Mouse (Mus musculus) inflammation-experienced regulatory T-cells, adult 6 months (primary cell): ENCODE measurements around the gene Ppp1r13b. TPM values are rescaled to one million over a fixed set of nuclear protein-coding genes. Genes with fewer than 3 reads are reported as not detected.

Experiments
- ATAC-seq: one replicate; pipeline ENCODE4 v1.8.0; 2017
- polyA plus RNA-seq, 3 experiments: library from polyadenylated mRNA; unstranded; fragments of 100-300 nt; shearing (Covaris generic); gene quantifications; one replicate each; pipeline ENCODE4 v1.2.1; 2017

The Ppp1r13b gene
- polyA plus RNA-seq, 3 experiments from 2014 or later = 4.1 to 12.6 (median 8.6) TPM

DNA sequence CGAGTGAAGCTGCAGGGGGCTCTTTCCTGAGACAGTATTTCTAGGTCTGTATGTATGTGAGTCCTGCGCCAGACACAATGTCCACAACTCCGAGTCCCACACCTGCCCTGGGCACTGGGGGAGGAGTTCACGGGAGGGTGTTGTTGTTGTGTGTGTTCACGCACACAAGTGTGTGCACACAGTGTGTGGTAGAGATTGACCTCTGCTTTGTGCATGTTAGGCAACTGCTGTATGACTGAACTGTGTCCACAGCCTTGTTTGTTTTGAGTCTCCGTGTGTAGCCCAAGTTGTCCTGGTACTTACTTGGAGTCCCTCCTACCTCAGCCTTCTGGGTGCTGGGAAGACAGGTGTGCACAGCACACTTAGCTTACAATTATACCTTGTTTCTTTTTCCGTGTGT is 117.3 kb downstream of the Ppp1r13b start:
- no peak for ATAC-seq

DNA sequence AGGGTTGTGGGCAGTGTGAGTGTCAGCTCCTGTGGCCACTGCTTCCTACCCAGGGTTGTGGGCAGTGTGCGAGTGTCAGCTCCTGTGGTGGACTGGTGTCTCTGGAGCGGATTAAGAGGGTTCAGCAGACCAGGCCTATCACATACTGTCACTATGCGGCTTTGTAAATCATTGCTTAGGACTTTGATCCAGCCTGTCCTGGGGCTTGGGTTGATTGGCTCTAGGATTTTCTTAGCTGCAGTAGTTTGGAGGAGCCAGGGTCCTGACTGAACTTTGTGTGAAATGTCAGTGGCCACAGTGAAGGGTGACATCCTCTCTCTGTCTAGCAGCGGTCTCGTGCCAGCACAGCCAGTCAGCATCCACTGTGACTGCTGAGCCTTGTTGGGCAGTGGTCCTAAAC is 117.8 kb downstream of the Ppp1r13b start:
- no peak for ATAC-seq

DNA sequence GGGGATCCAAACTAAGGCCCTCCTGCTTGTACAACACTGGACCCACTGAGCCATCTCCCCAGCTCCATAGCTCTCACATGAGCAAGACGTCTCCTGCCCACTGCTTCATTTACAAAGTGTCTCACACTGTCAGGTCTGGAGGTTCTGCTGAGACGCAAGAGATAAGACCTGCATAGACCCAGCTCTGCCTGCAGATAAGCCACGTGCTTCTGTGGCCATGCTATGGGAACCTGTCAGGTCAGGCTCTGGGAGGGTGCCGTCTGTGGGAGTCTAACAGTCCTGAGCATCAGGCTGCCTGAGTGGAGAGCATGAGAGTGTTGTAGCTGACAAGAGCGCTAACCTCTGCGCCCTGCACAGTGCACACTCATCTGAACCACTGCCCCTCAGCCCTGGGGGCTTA is 120.9 kb downstream of the Ppp1r13b start:
- no peak for ATAC-seq

DNA sequence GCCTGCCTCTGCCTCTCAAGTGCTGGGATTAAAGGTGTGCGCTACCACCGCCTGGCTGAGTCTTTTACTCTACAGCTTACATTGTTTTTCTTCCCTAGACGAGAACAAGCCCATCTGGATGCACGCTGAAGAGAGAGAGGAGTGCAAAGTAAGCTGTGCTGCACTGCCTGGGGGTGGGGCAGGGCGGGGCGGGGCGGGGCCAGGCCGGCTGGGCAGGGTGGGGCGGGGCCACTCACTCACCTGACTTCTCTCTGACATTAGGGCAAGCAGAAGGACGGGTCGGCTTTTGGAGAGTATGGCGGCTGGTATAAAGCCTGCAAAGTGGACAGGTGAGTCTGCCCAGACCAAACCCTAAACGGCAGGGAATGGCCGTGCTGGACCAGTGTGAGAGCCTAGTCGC is 122.7 kb downstream of the Ppp1r13b start:
- no peak for ATAC-seq

DNA sequence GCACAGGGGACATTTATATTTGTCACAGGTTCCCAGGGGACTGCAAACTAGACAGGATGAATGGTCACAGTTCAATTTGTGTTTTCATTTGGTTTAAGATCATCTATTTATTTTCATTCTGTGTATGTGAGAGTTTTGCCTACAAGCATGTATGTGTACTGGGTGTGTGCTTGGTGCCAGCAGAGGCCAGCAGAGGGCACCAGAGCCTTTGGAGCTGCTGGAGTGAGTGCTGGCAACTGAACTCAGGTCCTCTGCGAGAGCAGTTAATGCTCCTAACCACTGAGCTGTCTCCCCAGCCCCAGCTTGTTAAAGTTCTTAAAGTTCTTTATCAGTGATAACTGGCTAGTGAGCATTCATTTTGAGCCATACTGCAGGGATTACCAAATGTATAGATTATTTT is 128.4 kb downstream of the Ppp1r13b start:
- no peak for ATAC-seq

Other genes with a start within 250 kb of the Ppp1r13b start
- gene Ckb, start 235.8 kb downstream of the Ppp1r13b start, polyA plus RNA-seq = 10 to 100 TPM; 24.2 to 37.2 (median 31.8) TPM
- 1 to 10 TPM; 3.2 to 4.4 (median 3.3) TPM for gene Trmt61a, start 230.0 kb downstream of the Ppp1r13b start, polyA plus RNA-seq
- gene Bag5, start 194.9 kb downstream of the Ppp1r13b start, polyA plus RNA-seq = 10 to 100 TPM; 22.0 to 40.1 (median 36.7) TPM
- 10 to 100 TPM; 55.8 to 85.0 (median 74.3) TPM for gene Apopt1, start 194.8 kb downstream of the Ppp1r13b start, polyA plus RNA-seq
- 10 to 100 TPM; 17.9 to 19.7 (median 18.3) TPM for gene Klc1, start 149.3 kb downstream of the Ppp1r13b start, polyA plus RNA-seq
- 1 to 10 TPM; 2.8 to 5.2 (median 4.1) TPM for gene Xrcc3, start 94.2 kb downstream of the Ppp1r13b start, polyA plus RNA-seq
- gene Zfyve21, start 93.9 kb downstream of the Ppp1r13b start, polyA plus RNA-seq = 1 to 10 TPM; 3.5 to 6.8 (median 4.5) TPM
- 100 to 1,000 TPM; 235 to 309 (median 282) TPM for gene Atp5mpl, start 58.9 kb upstream of the Ppp1r13b start, polyA plus RNA-seq
- gene Tdrd9, start 63.4 kb upstream of the Ppp1r13b start, polyA plus RNA-seq = under 1 TPM in 1 of 3 experiments, not detected in 2; 0.10 TPM
- gene Rd3l, start 73.2 kb upstream of the Ppp1r13b start, polyA plus RNA-seq = not detected
- not detected for gene Aspg, start 198.6 kb upstream of the Ppp1r13b start, polyA plus RNA-seq
- gene Kif26a, start 238.1 kb upstream of the Ppp1r13b start, polyA plus RNA-seq = not detected